Mouse (Mus musculus) adrenal gland, postnatal 14 days (tissue): ENCODE measurements at regions not wholly inside any gene's neighbourhood (a gene's known extent, or its start where the extent isn't known, plus 50 kb on each side); places are given as distances from the start of the nearest gene placed in this dataset.
A peak's percentile ranks its signal among the peaks of the same experiment; 100 is the strongest.

ENCODE experiments used
- DNase-seq: peaks from one replicate; pipeline ENCODE4 v3.0.0; 2021; ENCODE audit warnings: mixed read lengths

DNA sequence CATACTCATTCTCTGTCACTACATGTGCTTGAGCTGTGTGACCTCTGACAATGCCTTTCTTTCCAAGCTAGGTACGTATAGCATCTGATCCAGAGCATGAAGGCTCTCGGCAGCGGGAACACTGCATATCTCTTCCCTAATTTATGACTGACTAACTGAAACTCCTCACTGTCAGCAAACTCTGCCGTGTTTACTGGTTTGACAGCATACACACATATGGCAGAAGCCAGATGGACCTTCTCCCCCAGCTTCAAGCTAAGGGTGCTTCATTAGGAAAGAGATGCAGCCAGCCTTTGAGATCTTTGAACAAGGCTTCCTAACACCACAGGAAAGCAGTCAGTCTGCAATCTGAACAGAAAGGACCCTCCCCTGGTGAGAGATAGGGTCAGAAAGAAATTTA is 186.9 kb upstream of the Acvr2a start:
- DNase-seq = no peak

DNA sequence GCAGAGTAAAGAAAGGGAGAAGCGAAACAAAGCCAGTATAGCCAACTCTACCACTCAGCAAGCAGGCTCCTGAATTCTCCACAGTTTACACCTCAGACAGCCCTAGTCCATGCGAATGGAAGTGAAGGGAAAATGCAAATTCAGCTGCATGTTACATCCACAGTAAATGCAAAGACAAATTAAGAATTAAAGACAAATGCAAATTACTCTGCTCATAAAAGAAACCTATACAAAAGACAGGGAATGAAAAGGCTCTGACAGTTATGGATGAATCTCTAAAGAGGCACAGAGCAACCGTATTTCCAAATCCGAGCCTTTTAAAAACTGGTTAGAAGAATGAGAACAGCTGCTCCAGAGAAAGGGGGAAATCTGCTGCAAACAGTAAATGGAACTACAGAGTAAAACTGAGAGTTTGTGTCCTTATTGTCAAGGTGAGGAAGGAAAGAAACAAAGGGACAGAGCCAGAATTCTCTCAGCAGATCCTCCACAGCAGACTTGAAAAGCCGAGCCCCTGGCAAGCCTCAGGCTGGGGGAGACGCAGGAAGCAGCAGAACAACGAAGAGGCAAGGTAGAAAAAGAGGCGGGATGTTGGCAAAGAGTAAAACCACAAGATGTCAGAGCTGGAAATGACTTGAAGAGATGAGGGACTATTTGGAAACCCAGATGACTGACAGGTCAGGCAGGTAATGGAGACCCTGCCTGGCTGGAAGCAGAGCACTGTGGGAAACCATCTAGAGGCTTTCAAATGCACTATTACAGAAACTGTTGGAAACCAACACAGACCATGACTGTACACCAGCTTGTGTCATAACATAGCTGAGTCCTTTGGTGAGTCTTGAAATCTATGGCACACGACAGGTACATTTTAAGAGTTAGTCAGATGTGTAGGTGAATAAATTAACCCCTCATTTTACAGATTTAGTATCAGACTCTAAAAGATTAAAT is 184.5 kb upstream of the Acvr2a start:
- no peak for DNase-seq

DNA sequence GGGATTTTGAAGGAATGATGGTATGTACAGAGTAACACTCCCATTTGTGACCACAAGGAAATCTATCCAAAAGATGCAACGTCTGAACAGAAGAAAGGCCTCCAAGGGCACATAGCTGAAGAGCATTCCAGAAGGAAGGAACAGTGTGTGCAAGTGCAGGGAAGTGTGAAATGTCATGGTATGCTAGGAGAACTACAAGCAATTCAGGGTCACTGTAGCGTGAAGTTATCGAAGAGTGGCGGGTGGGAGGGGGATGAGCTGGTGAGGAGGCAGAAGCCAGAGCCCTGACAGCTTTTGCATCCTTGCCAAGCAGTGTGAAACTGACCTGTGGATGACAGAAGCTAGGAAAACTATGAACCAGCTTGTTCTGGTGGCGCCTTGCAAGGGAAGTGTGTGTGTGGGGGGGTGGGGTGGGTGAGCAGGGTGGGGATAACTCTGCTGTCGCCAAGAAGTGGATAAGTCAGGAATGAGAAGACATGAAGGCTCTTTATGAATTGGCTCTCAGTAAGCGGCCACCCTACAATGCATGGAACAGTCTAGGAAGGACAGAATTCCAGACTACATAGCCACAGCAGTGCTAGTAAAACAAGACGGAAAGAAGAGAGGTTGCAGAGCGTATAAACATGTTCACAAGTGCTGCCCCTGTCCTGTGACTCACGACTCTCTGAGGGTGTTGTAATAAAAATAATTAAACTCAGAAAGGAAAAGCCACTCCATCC is 179.3 kb upstream of the Acvr2a start:
- DNase-seq = no peak

DNA sequence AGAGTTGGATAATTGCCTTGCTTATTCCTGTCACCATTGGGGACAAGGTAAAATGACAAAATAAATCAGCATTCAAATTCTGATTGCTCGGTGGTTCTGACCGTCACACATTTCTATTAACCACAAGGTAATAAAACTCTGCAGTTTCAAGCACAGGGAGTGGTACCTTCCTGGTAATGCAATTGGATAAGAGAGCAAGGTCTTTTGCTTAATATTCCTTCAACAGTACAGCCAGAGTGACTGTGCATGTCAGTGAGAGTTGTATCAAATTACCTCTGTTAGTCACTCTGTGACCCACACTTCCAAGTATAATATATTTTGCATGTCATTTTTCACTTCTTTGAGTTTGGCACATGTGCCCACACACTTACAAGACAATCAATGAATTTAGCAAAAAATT is 177.8 kb upstream of the Acvr2a start:
- no peak for DNase-seq

DNA sequence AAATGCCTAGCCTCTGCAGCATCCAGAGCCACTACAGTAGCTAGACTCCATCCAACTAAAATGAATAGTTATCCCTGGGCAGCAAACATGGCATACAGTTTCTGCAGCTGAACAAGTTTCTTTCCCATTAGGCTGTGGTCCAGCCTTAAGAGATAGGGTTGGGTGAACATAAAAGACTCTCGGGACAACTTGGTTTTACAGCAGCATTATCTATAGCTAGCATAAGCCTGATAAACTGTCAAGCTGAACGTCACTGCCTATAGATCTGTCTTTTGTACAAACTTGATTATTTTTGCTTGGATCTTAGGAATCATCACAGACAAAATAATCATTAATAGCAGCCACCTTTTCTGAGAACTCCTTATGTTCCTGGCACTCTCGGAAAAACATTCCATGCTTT is 169.8 kb upstream of the Acvr2a start:
- DNase-seq = no peak

DNA sequence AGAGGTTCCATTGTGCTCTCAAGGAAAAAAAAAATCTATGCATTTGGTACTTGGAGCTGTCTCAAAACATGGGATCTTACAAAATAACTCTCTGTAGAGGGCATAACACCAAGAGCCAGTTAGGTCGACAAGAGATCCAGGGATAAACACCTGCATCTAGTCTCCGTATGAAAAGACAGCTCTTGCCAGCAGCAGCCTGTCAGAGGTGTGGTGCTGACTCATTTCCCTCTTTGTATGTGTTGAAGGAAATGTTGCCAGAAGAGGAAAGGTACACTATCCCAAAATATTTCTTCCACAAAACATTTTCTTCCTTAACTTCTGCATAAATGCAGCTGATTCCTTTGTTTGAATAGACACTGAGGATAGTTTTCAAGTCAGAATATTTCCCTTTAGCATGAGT is 163.6 kb upstream of the Acvr2a start:
- no peak for DNase-seq

DNA sequence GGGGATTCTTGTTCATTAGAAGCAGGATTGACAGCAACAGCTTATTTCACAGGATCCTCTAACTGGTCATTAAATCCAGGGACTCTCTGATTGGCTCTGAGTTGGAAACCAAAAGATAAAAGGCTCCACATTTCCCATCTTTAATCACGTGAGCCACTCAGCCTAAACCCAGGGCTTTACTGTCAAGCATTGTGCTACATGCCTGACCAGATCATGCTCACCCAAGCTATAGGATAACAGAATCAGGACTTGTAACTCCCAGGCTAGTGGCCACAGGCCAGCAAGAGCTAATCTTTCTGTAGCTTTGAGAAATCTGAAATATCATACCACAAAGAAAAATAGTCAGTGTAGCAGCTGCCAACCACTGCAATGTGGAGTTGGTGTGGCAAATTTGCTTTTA is 152.7 kb upstream of the Acvr2a start:
- DNase-seq = no peak

DNA sequence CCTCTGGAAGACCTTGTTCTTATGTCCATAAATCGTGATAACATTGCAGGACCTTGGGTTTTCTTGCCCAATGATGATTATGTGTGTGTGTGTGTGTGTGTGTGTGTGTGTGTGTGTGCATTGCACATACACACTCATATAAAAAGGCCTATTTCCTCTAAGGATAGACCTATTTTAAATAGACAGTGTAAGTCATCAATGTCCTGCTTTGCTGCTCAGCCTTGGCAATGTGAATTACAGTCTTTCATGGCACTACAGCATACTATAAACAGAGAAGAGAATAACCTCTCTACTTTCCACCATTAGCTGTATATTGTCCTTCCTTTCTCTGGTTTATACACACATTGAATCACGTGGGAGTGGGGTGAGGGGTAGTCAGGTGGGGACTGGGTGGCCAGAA is 148.8 kb upstream of the Acvr2a start:
- DNase-seq = peak; percentile 12

DNA sequence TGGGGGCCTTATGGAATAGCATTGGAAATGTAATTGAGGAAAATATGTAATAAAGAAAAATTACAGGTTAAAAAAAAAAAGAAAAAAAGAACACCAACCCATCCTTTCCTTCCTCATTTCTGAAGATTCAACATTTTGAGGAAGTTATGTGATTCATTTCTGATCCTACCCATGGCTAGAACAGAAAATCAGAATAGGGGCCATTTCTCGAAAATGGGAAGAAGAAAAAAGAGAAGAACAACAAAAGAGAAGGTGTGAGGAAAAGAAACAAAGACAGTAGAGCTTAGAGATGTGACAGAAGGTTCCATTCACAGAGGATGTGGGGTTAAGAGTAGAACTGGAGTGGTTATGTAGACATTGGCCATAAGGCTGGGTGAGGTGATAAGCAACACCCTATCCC is 124.8 kb upstream of the Acvr2a start:
- no peak for DNase-seq

DNA sequence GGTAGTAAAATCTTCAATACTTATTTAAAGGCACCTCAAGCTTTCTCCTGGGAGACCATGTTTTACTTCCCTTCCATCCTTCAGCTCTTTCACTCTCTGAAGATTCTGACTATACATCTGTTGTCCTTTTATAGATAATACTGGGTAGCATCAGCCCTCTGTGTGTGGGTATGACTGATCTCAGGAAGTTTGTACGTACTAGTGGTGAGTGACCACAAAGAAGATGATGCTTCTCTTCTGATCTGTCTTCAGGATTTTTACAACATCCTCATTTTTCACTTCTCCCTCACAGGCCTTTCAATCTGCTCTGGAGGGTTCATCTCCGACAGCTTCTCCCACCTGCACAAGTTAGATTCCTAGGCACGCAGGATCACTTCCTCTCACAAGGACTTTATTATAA is 119.4 kb upstream of the Acvr2a start:
- no peak for DNase-seq

DNA sequence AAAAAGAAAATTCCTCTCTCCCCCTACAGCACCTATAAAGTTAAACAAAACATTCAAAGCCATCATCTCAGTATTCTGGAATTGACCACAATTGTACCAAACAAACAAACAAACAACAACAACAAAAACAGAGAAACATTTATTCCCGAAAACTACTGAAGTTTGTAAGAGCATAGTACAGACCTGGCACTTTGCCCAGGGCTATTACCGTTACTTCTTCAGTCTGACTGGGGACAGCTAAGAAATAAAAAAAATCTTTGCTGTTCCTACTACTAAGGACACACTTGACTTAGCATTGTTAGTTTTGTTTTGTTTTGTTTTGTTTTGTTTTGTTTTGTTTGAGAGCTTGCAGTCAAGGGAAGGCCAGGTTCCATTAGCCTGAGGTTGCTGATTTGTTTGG is 113.0 kb upstream of the Acvr2a start:
- DNase-seq = peak; percentile 17

DNA sequence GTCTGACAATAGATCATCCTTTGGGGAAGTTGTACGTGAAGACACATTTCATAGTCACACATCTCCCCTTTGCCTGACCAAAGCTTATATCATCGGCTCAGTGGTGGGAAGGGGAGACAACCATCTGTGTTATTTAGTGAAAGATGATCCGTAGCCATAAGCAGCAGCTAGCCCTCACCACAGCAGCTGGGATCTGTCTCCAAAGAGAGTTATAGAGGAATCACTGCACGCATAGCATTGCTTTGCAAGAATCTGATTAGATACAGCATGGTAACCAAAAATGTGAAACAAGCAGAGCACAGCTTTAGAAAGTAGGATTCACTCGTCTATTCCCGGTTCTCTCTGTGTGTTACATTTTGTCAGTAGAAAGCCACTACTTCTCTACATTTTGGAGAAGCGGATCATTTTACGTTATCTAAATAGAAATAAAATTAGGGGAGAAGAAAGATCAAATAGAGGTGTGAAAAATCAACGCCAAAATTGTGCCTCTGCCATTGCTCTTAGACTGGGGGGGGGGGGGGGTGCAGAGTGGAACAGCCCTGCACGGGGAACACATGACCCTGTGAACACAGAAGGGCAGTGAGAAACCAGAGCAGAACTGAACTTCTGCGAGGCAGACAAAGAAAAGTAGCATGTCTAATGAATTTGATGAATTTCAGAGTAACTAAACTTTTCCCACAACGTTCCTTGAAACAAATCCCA is 108.7 kb upstream of the Acvr2a start:
- no peak for DNase-seq

DNA sequence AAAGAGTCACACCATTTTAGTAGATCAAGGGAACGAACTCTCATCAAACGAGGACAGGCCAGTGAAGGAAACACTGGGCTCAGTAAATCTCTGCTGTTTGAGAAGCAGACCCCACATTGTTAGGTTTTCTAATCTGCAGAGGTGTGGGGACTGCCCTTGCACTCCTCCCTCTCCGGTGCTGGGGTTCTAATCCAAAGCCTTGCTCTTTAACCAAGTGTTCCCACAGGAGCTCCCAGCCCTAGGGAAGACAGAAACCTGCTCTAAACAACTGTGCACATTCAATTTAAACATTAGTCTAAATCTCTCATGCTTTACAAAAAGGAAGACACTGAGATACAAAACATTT is 108.1 kb upstream of the Acvr2a start:
- no peak for DNase-seq

DNA sequence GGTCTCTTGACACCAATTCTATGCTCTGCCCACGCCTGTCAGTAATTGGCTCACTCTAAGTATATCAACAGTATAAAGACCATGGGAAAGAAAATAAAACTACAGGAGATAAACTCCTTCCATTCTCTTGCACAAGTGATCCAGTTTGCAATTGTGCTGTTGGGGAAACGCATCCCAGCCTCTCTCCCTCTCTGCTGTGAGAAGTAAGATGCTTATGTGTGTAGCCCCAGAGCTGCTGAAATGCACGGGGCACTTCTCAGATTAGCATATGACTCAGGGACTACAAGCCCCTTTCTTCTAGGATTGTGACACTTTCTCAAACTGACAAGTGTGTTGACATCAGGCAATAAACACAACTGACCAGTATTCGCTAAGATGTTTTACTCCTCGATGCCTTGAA is 107.7 kb upstream of the Acvr2a start:
- no peak for DNase-seq

DNA sequence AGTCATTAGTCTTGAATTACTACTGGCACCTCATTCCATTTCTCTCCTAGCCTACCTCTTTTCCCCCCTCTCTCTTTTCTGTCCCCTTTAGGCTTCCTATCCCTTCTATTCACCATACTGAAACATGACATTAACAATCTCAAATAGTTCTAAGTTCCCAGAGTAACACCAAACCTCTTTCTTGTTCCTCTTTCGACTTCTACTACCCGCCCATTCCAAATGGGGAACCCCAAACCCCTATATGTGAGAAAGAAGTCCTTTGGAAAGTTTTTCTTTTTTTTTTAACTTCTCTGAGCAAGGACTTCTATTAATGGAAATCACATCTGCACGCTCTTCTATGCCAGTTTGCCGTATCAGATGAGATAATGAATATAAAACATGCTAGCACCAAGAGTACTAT is 97.7 kb upstream of the Acvr2a start:
- no peak for DNase-seq

DNA sequence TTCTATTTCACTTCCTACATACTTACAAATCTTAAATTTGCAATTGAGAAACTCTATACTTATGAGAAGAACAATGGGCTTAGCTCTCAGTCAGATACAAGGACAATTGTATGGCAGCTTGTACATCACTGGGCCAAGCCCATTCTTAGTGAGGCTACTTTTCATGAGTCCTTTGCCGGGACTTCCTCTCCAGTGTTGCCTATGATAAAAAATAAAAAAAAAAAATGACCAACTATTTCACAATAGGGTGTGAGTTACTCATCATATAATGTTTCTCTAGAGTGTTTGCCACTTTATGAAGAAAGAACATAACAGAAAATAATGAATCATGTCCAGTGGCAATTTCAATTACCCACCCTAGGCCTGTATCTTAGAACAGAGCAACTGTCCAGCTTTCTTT is 96.1 kb upstream of the Acvr2a start:
- no peak for DNase-seq

DNA sequence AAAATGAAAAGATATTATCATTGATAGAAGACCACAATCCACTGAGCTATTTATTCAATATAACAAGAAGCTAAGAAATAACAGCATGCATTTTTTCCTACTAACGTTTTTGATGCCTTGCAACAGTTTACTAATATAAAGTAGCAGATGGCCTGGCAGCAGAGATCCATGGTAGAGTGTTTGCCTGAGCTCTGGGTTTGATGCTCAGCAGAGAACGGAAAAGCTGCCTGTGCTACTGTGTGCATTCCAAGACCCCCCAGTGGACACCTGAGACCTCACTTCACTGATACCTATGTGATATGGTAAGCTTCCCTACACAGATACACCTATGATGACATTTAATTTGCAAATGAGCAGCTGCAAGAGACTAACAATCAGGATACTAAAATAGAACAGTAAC is 95.6 kb upstream of the Acvr2a start:
- DNase-seq = no peak

DNA sequence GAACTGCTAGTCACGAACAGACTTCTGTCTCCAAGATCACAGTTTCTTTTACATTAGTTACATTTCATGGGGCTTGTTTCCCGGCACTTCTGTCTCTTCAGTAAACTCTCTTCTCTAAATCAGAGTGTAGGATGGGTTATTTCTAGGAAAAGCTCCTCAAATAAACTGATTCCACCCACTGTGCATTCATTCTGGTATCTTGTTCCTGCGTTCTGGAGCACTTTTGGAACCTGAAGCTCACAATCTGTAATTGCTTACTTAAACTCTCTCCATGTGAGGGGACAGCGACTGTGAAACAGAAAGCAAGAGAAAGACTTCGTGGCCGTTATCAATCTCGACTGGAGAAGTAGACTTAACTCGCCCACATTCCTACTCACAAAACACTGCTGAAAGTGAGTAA is 83.1 kb upstream of the Acvr2a start:
- no peak for DNase-seq

DNA sequence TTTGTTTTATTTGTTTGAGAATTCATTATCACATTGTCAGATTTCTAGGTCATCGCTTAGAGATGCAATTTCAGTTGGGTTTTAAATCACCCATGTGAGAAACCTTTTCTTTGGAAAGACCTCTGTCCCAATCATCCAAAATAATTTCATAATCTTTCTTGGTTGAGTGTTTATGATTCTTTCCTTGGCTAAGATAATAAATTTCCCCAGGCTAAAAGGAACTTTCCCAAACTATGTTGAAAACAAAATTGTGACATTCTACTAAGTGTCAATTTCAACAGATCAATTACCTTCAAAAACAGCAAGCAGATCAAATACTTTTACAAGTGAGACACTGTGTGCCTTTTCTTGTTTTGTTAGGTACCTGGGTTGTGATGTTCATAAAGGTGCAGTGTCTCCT is 80.0 kb upstream of the Acvr2a start:
- no peak for DNase-seq

DNA sequence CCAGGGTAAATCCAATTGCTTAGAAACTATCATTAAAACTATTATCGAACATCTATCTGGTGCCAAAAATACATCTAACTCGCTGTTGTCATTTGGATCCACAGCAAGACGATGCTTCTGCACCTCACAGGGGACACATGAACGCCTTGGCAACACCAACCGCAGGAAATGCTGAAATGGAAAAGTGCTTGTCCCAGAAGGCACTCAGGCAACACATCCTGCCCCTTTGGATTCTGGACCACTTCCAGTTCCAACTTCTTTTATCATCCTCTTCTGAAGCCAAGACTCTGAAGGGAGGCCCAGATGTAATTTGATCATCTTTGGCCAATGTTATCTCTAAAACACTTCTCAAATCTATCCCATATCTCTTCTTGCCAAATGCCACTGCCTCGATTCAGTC is 79.4 kb upstream of the Acvr2a start:
- peak; percentile 21 for DNase-seq

DNA sequence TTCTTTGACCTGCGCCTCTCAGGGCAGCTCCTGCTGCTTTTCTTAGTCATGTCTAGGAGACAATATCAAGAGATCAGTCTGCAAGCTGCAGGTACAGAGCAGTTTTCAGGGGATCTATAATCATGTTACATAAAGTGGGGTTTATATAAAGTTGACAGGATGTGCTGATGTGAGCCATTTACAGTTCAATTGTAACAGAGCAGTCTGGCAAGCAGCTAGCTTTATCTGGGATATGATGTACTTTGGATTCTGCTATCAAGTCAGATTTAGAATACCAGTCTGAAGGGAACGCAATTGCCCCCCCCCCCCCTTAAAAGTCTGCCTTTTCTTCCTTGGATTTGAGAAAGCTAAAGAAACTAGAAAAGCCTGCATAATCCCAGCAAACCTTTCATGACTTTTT is 77.6 kb upstream of the Acvr2a start:
- DNase-seq = no peak
